Mouse (Mus musculus) gastrocnemius, postnatal 25 days (tissue): ENCODE results near the gene Herc3. TPM values are rescaled to one million over a fixed set of nuclear protein-coding genes. Genes with fewer than 3 reads are reported as not detected.
"Not testable (repeated sequence)": the region's sequence is repeated elsewhere in the genome, so short reads cannot be mapped to it uniquely, and the experiment has no call there.

Experiments used
- DNase-seq: peaks from one replicate; pipeline ENCODE4 v3.0.0; 2022
- long read RNA-seq, 2 experiments: library from polyadenylated mRNA; stranded (forward); transcript quantifications; one replicate each; pipeline ENCODE4 v2.0.0; 2021
- total RNA-seq, 2 experiments: library from RNA; stranded (reverse); gene quantifications; 1 replicate in 1 of 2; 2 replicates in 1 of 2; pipeline ENCODE4 v1.2.3; 2021

The Herc3 gene
- 10 to 100 TPM; 30.2 to 51.7 TPM for total RNA-seq
- long read RNA-seq, experiment 1, partial matches to known transcripts = 2 of 4 reads
- long read RNA-seq, experiment 1, other reads (novel, unspliced or antisense) = 2 of 4 reads
- long read RNA-seq, experiment 2, partial matches to known transcripts = 13 of 19 reads
- long read RNA-seq, experiment 2, other reads (novel, unspliced or antisense) = 6 of 19 reads

GRCm38 (mm10) chr6:58831232-58832009, at the start of gene Herc3:
Herc3 (plus strand) TSS chr6:58831465.
- peak; percentile 85 for DNase-seq

GRCm38 (mm10) chr6:58801394-58801793, 29.9 kb upstream of the Herc3 start:
- DNase-seq = no peak

- no peak for DNase-seq
Observed at GRCm38 (mm10) chr6:58814381-58814780, 16.9 kb upstream of the Herc3 start.

GRCm38 (mm10) chr6:58817037-58817436, 14.2 kb upstream of the Herc3 start:
- not testable (repeated sequence) for DNase-seq

GRCm38 (mm10) chr6:58825619-58826018, 5.6 kb upstream of the Herc3 start:
- DNase-seq = no peak

GRCm38 (mm10) chr6:58826089-58826488, 5.2 kb upstream of the Herc3 start:
- no peak for DNase-seq

GRCm38 (mm10) chr6:58828582-58828981, 2.7 kb upstream of the Herc3 start:
- DNase-seq = no peak

GRCm38 (mm10) chr6:58830840-58831231, 429 bp upstream of the Herc3 start:
- DNase-seq = no peak

GRCm38 (mm10) chr6:58832591-58833018, 1.3 kb downstream of the Herc3 start:
- DNase-seq = no peak

- no peak for DNase-seq
Observed at GRCm38 (mm10) chr6:58834470-58834869, 3.2 kb downstream of the Herc3 start.

- no peak for DNase-seq
Observed at GRCm38 (mm10) chr6:58835591-58835990, 4.3 kb downstream of the Herc3 start.

GRCm38 (mm10) chr6:58836476-58836875, 5.2 kb downstream of the Herc3 start:
- no peak for DNase-seq

- no peak for DNase-seq
Observed at GRCm38 (mm10) chr6:58837917-58838316, 6.7 kb downstream of the Herc3 start.

- DNase-seq = no peak
Observed at GRCm38 (mm10) chr6:58841208-58841607, 9.9 kb downstream of the Herc3 start.

GRCm38 (mm10) chr6:58842186-58842585, 10.9 kb downstream of the Herc3 start:
- no peak for DNase-seq

GRCm38 (mm10) chr6:58843580-58843979, 12.3 kb downstream of the Herc3 start:
- no peak for DNase-seq

- DNase-seq = no peak
Observed at GRCm38 (mm10) chr6:58844188-58844822, 13.0 kb downstream of the Herc3 start.

- DNase-seq = no peak
Observed at GRCm38 (mm10) chr6:58846850-58847692, 15.8 kb downstream of the Herc3 start.

GRCm38 (mm10) chr6:58847836-58848235, 16.6 kb downstream of the Herc3 start:
- no peak for DNase-seq

- DNase-seq = no peak
Observed at GRCm38 (mm10) chr6:58849356-58849755, 18.1 kb downstream of the Herc3 start.

GRCm38 (mm10) chr6:58855676-58856367, 24.6 kb downstream of the Herc3 start:
- DNase-seq = no peak

GRCm38 (mm10) chr6:58856494-58856893, 25.2 kb downstream of the Herc3 start:
- no peak for DNase-seq
